11 mouse cellular contexts compared by ENCODE assay signal in genomic region chr5:134512086-134512485, GRCm38 (mm10). TPM values are rescaled to one million over a fixed set of nuclear protein-coding genes. Genes with fewer than 3 reads are reported as not detected.
DNase-seq lines count a peak whose midpoint lies in the region; ATAC-seq lines count a peak whose summit lies in the region.
"Had no signal": no experiment of that assay in that cellular context is flagged by ENCODE, and none has a peak within 500 bp of the region (broad histone marks: within the 10 kb centered on the region; RNA-seq: fewer than 3 reads in every experiment).

No protein-coding gene starts in this region.

- no peak overlapping the region for H3K4me2 ChIP-seq in midbrain, embryonic 13.5 days (replicated peaks)
- no peak overlapping the region for H3K4me2 ChIP-seq in midbrain, embryonic 11.5 days

- DNase-seq in cerebellum, postnatal 10 days: peak; percentile 40 to 62
- DNase-seq in cerebellum, adult 9-10 months: no peak
- no peak for DNase-seq in midbrain, embryonic 11.5 days (ENCODE audit: low spot score, missing footprints)
- peak; percentile 83 to 84 for DNase-seq in left cerebral cortex, postnatal 10 days (ENCODE audit: extremely low spot score in 1 of 2, low spot score in 2 of 2)
- DNase-seq in splenic B cell, adult 2 months (ENCODE audit: low read depth, low spot score): peak; percentile 33
- no peak for DNase-seq in thymus, postnatal 4 days
- no peak for DNase-seq in adrenal gland, adult 2 months
- DNase-seq: cerebellum, postnatal 36 days; gastrocnemius, postnatal 14 days had no signal

- no peaks in the 10 kb centered on the region; the same call in 1 of the 2 replicates for H3K4me1 ChIP-seq in midbrain, embryonic 13.5 days (replicated peaks)
- no peaks in the 10 kb centered on the region for H3K4me1 ChIP-seq in midbrain, embryonic 11.5 days (ENCODE audit: control insufficient read depth, insufficient read depth, low read length)

- intact Hi-C loops in left cerebral cortex, postnatal 10 days (cut with DNase I): no loop called here

- 67% methylated on average over 5 of the region's 5 CpGs for WGBS in midbrain, embryonic 13.5 days
- WGBS in midbrain, embryonic 11.5 days: 90% methylated on average over 5 of the region's 5 CpGs

- H3K27me3 ChIP-seq in midbrain, embryonic 13.5 days: no peaks in the 10 kb centered on the region
- no peaks in the 10 kb centered on the region for H3K27me3 ChIP-seq in midbrain, embryonic 11.5 days (ENCODE audit: control insufficient read depth, insufficient read depth, low read length)
- H3K27me3 ChIP-seq in splenic B cell, adult 2 months (ENCODE audit: control insufficient read depth, insufficient read depth, low read length, poor library complexity, severe bottlenecking): no peaks in the 10 kb centered on the region

- ATAC-seq in midbrain, embryonic 13.5 days: peak; percentile 75
- ATAC-seq in midbrain, embryonic 11.5 days (ENCODE audit: low FRiP score): no peak

- no peak overlapping the region for H3K9ac ChIP-seq in midbrain, embryonic 13.5 days (replicated peaks)
- no peak overlapping the region for H3K9ac ChIP-seq in midbrain, embryonic 11.5 days (ENCODE audit: low read length)

- peak overlapping the region; percentile 39; the same call in 1 of the 2 replicates for H3K27ac ChIP-seq in midbrain, embryonic 13.5 days
- no peak overlapping the region for H3K27ac ChIP-seq in midbrain, embryonic 11.5 days (ENCODE audit: low read depth, low read length)

- H3K36me3 ChIP-seq in midbrain, embryonic 13.5 days: peaks cover 96% of the 10 kb centered on the region
- H3K36me3 ChIP-seq in midbrain, embryonic 11.5 days (ENCODE audit: control insufficient read depth, insufficient read depth, low read length): peaks cover 43% of the 10 kb centered on the region
- H3K36me3 ChIP-seq in splenic B cell, adult 2 months (ENCODE audit: control insufficient read depth, insufficient read depth, low read length, poor library complexity, severe bottlenecking): no peaks in the 10 kb centered on the region; the same call in 1 of the 2 replicates

- H3K4me3 ChIP-seq in midbrain, embryonic 13.5 days (replicated peaks): no peak overlapping the region
- no peak overlapping the region for H3K4me3 ChIP-seq in midbrain, embryonic 11.5 days (ENCODE audit: low read depth, low read length)
- H3K4me3 ChIP-seq: megakaryocyte, embryonic 14.5 days had no signal

- H3K9me3 ChIP-seq in midbrain, embryonic 13.5 days: no peaks in the 10 kb centered on the region
- H3K9me3 ChIP-seq in midbrain, embryonic 11.5 days (ENCODE audit: control insufficient read depth, low read length): no peaks in the 10 kb centered on the region

RNA-seq across cellular contexts. Expression of gene Clip2, which starts 40.1 kb away (rescaled TPM):
- polyA plus RNA-seq in midbrain, embryonic 13.5 days (2015; fragmentation: Nextera tagmentation; extraction: Ambion mirVana): 13.4 and 15.3 TPM in 2 replicates
- polyA plus RNA-seq in midbrain, embryonic 11.5 days (2014; fragmentation: Nextera tagmentation; extraction: Ambion mirVana): 5.6 and 5.8 TPM in 2 replicates
- total RNA-seq in left cerebral cortex, postnatal 10 days (2021): 100 to 1,000 TPM; 121 to 130 TPM
- total RNA-seq in adrenal gland, adult 2 months (2021): 10 to 100 TPM; 13.3 to 21.5 TPM
- 15.1 and 16.8 TPM in 2 replicates for polyA plus RNA-seq in adrenal gland, adult 2 months (2012; rRNA removed)

RNA-seq across cellular contexts. Expression of gene Syna, which starts 47.9 kb away (rescaled TPM):
- polyA plus RNA-seq in midbrain, embryonic 13.5 days (2015; fragmentation: Nextera tagmentation; extraction: Ambion mirVana): 0.47 and 0.48 TPM in 2 replicates
- polyA plus RNA-seq in midbrain, embryonic 11.5 days (2014; fragmentation: Nextera tagmentation; extraction: Ambion mirVana): 0.30 TPM in 1 of 2 replicates, not detected in the other
- under 1 TPM in 1 of 2 experiments, not detected in 1; 0.17 TPM for total RNA-seq in left cerebral cortex, postnatal 10 days (2021)
- not detected for total RNA-seq in adrenal gland, adult 2 months (2021)
- 0.04 TPM in 1 of 2 replicates, not detected in the other for polyA plus RNA-seq in adrenal gland, adult 2 months (2012; rRNA removed)

RNA-seq across cellular contexts. Expression of gene Gtf2ird1, which starts 55.6 kb away (rescaled TPM):
- polyA plus RNA-seq in midbrain, embryonic 13.5 days (2015; fragmentation: Nextera tagmentation; extraction: Ambion mirVana): 89.6 and 96.6 TPM in 2 replicates
- polyA plus RNA-seq in midbrain, embryonic 11.5 days (2014; fragmentation: Nextera tagmentation; extraction: Ambion mirVana): 86.5 and 88.1 TPM in 2 replicates
- 10 to 100 TPM; 39.9 to 44.9 TPM for total RNA-seq in left cerebral cortex, postnatal 10 days (2021)
- total RNA-seq in adrenal gland, adult 2 months (2021): 10 to 100 TPM; 51.6 to 66.0 TPM
- polyA plus RNA-seq in adrenal gland, adult 2 months (2012; rRNA removed): 21.2 and 21.3 TPM in 2 replicates

Comparison
In these comparisons a context has a peak if more than half of its experiments do, and no peak if none do; other contexts are left out.
1. DNase-seq: peak in cerebellum, postnatal 10 days (2 of 2), left cerebral cortex, postnatal 10 days (2 of 2) and splenic B cell, adult 2 months (single experiment); none in cerebellum, adult 9-10 months (single experiment), midbrain, embryonic 11.5 days (single experiment), thymus, postnatal 4 days (single experiment) and adrenal gland, adult 2 months (single experiment).